Mouse (Mus musculus) T-helper 2 cell (primary cell): Measurements from ENCODE around the gene Chad.

ENCODE experiments used
- in situ Hi-C: fragments of 300-600 bp; cut with MboI, MseI; formaldehyde crosslinking; loops from one replicate; pipeline ENCODE4 v1.15.1; 2025; ENCODE audit warnings: high pct_unique_total_duplicates

The Chad gene

DNA sequence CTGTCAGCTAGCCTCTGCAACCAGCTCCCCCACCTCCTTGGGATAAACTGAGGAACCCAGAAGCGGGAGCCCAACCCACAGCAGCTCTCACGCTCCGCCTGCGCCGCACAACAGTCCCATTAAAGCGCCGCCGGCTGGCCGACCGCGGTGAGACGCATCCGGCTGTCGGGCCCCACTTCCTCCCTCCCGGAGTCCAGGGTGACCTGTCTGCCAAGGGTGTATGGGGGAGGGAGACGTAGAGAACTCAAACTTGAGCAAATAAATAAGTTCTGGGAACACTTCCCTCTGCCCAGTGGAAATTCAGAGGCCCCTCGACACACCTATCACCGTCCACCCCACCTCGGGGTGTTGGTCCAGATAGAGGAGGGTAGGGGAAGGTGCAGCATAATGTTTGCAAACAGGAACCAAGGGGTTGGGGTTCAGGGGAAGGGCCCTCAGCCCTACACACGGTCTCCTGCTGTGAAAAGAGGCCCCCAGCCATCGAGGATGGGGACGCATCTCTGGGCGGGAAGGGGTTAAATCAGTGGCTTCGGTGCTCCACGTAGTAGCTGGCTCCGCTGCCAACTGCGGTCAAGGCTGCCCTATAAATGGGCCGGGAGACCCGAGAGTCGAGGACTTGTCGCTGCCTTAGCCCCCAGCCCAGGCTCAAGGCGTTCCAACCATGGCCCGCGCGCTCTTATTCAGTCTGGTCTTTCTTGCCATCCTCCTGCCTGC lies at the start of gene Chad:
Chad (plus strand) TSS at position 611 of the 714 bp plus-strand sequence.
- in situ Hi-C loops: no loop called here

DNA sequence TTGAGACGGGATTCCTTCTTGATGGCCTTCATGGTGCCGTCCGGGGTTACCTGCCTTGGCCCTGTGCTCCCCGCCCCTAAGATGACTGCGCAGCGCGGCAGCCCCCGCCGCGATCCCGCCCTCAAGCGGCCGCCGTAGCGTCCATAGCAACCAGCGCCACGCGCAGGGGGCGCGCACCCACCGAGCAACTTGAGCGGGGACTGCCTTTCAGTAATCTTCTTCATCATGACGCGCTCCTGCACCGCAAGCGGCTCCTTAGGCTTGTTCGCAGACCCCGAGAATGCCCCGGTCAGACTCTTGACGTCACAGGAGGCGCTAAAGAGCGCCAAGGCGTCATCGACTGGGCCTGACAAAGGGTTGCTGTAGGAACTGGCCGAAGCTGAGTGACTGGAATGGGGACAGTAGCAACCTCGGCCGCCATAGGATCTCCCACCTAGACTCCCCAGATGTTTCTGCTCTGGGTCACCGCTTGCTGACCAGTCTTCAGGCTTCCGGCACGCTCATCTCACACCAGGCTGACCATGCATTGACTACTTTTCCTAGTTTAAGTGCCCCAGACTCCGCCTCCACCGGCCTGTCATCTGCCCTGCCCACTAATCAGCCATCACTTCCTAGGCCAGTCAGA lies 43.5 kb upstream of the Chad start, which contains the start of gene Mycbpap:
Mycbpap (minus strand) TSS at position 524 of the 625 bp plus-strand sequence.
- in situ Hi-C loops: no loop called here

DNA sequence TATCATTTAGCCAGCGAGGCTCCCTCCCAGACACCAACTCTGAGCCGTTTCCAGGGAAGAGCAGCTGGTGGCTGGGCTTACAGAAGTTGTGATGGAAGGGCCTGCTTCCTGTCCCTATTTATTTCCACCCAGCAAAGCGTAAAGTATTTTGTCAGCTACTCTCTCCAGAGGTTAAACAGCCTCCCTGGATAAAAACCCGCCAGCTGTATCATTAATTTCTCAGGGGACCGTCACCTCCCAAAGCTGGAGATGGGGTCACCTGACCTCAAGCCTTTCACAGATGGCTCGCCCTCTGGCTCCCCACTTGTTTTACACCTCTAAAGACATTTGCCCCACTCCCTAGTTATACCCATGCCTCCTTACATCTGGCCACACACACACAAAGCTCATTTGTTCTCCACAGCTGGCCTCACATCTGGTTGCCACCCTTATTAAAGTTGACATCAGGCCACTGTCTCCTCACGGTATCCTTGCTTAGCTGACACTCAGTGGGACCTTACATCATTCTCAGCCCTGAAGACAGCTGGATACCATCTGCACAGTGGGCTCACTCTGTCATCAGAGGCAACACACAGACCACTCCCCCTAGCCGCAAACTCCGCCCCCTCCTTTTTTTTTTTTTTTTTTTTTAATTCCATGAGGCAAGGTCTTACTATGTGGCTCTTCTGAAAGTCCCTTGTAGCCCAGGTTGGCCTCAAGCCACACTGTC lies 38.5 kb upstream of the Chad start:
- in situ Hi-C loops: no loop called here

DNA sequence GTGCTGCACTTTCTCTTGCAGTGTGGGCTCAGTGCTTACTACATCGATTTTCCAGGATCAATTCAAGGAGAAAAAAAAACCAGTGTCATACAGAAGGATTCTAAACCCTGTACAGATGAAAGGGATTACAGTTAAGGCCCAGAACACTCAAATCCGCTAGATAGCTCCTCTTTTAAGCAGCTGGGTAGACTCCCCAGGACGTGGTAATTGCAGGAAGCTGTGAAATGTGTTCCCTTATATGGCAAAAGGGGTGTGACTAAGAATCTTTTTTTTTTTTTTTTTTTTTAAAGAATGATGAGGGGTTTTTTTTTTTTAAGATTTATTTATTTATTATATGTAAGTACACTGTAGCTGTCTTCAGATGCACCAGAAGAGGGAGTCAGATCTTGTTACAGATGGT lies 36.0 kb upstream of the Chad start:
- in situ Hi-C loops: no loop called here

DNA sequence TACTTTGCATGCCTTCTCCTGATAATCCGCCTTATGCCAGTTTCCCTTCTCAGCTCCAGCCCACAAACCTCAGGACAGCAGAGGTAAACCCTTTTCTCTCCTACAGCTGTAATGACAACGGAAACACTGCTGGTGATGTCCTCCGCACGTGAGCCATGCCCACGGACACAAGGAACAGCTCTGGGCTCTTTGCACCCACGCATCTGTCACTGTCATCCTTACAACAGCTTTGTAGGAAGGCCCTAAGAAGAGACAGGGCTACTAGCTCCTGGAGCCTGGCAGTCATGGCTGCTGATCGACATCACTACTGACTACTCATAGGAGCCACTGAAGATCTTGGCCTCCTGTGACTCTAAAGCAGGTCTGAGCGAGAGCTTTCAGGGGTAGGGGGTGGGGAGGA lies 31.7 kb upstream of the Chad start:
- in situ Hi-C loops: no loop called here

DNA sequence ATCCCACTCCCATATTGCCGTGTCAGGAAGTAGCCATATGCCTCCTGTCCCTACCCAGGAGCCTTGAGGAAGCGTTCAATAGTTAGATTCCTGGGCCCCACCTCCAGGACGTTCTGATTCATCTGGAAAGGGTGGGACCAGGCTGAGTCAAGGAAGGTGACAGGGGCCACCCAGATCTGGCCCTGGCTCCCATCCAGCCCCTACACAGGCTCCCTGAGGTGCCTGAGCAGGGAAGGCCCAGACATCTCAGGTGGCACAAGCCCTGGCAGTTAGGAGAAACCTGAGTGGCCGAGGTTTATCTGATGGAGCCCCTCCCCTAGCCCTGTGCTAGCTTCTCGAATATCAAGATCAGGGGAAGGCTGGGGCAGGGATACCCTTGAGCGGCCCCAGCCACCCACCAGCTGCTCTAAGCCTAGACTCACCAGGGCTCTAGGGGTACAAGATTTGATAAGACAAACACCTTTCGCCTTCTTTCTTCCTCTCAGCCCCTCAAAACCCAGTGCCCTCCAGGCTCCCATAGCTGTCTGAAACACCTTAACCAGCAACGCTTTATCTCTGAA lies 26.0 kb upstream of the Chad start:
- in situ Hi-C loops: no loop called here

DNA sequence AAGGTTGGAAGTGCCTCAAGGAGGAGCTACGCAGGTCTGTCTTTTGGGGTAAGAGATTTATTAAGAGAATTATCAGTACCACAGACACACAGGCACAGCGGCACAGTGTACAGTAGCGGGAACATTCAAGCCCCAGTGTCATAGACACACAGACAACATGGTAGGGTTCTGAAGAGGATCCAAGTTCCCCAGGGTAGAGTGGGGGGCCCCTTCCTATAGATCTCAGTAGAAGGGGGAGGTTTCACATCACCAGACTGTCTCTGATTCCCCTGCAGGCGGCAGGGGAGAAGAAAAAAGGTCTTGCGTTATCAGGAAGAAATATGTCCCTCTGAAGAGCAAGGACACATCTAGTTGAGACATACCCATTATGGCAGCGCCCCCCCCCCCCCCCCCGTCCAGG lies 25.1 kb upstream of the Chad start:
- in situ Hi-C loops: no loop called here

DNA sequence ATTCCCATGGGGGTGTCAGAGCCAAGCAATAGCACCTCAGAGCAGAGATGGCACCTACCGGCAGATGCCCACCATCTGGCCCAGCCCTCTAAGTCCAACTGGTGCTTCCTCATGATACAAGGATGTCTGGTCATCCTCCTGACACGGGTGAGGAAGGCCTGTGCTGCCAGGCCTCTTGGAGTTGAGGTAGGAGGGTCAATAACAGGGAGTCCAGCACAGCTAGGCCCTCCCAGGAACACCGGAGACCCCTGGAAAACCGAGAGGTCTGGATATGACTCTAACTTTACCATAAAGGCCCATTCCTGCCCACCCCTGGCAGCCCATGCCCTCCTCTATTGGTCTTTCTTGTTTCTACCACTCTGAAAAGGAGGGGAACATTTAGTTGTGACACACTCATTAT lies 22.4 kb upstream of the Chad start:
- in situ Hi-C loops: no loop called here

DNA sequence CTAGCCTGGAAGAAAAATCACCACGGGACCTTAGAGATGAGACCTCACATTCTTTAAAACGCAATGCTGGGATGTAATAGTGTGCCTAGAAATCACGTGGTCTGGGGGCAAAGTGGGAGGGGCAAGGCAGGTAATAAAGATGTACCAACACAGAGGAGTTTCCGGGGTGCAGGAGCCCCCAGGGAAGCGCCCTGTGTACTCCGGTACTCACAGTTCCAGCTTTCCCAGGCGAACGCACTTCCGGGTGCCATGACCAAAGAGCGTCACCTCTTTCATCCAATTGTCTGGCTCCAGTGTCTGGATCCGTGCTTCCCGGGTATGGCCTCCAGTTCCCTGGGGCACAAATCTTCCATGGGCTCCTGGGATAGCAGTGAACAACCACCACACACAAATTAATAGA lies 21.5 kb upstream of the Chad start:
- in situ Hi-C loops: no loop called here

DNA sequence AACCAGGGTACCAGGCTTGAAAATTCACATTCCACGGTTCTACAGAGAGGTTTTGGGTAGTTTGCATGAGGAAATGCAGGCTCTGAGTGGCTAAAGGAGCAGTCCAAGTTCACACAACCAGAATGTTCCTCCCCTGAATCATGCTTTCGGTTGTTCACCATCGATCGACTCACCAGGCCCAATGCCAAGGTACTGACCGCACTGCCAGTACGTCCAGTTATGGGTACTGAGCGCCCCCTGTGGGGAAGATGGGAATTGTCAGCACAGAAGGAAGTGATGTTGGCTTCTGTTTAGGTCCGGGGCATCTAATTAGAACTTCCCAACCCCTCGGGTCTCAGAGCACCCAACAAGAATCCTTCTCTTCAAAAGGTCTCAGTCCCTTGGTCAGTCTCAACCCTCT lies 20.9 kb upstream of the Chad start:
- in situ Hi-C loops: no loop called here

DNA sequence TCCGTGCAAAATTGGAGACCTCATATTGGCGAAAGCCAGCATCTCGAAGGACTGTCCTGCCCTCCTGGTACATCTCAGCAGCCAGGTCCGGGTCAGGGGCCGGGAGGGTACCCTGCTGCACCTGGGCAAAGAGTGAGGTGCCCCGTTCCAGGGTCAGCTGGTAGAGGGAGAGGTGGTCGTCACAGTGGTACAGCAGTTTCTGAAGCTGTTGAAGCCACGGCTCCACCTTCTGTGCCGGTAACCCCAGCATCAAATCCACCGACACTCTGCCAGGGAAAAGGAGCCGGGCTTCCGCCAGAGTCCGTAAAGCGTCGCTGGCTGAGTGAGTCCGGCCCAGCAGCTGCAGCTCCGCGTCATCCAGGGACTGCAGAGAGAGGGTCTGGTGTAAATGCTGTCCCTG lies 20.4 kb upstream of the Chad start:
- in situ Hi-C loops: no loop called here

DNA sequence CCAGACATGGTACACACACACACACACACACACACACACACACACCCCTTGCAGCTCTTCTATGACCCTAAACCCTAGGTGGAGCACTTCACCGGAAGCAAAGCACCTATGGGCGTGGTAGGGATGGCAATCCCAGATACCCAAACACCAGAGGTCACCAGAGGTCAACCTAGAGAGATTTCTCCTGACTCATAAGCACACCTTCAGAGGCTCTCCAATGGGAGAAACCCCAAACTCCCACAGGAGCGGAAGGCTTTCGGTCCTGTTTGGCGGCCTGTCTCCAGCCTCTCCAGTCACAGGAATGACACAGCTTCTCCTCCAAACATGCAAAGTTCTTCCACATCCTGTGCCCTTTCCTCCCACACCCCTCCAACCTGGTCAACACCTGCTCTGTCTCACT lies 18.5 kb upstream of the Chad start:
- in situ Hi-C loops: no loop called here

DNA sequence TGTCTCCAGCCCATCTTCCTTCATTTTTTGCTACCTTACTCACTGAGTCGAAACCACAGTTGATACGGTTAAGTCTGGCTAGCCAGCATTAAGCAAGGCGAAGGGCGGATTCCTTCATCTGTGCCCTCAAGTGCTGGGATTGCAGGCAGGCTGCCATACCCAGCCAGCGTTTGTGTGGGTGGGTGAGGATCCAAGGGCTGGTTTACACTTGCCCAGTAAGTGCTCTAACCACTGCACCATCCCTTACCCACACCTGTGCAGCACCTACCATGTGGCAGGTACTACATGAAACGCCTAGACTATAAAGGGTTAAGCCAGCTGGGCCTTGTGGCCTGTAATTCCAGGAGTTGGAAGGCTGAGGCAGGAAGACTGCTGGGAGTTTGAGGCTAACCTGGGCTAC lies 17.6 kb upstream of the Chad start:
- in situ Hi-C loops: no loop called here

DNA sequence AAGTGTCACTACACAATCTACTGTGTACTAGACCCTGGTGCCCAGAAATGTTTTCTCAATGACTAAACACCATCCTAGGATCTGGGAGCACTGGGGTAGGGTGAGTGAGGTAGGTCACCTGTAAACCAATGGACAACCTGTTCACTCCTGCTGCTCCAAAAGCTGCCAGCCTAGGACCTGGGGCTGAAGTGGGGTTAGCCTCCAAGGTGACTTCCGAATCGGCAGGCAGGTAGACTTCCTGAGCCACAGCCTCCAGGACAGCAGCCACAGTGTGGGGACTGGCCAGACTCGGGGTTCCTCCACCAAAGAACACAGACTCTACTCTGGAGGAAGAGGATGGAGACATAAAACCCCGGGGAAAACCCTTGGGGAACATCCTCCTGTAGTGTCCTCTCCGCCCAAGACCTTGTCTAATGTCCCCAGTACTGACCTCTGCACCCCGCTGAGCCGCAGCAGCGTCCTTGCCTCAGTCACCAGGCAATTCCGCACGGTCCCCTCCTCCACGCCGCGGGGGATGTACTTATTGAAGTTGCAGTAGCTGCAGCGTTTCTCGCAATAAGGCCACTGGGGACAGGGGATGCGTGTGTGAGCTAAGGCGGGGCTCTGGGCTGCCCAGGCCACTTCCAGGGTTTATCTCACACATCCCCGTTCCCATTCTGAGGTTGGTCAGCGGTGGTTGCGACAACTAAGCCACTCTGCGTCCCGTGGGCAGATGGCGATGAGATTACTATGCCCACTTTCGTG lies 16.6 kb upstream of the Chad start:
- in situ Hi-C loops: no loop called here

DNA sequence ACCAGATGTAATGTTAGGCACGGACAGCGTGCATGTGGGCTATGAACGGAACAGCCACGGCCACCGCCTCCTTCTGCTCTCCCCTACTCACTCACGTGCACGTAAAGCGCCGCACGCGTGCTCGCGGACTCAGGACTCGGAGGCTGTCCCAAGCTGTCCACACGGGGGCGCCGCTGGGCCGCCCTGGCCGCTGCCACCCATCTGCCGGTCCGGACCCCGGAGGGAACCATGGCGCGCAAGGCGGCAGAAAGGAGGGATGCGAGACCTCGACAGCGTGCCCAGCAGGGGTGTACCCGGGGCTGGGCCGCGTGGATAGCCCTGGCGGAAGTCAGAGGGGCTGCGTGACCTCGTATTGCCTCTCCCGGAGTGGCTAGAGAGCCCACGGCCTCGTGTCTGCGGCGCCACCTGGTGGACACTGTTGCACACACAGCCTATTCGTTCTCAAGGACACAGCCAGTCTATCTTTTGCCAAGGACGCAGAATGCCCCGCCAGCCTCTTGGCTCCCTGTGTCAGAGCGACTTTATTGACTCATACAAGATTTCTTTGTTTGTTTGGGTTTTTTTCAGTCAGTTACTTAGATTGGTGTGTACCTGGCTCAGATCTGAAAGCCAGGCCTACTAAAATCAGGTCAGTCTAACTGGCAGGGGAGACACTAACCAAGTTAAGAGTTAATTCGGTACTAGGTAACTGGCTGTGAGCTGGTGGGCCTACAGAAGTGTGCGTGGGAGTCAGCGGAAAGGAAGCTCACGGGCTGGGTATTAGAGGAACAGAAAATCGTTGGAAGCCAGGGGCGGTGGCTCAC lies 15.8 kb upstream of the Chad start, which contains the start of gene Rsad1:
Rsad1 (minus strand) TSS at position 368 of the 803 bp plus-strand sequence.
- in situ Hi-C loops: no loop called here

DNA sequence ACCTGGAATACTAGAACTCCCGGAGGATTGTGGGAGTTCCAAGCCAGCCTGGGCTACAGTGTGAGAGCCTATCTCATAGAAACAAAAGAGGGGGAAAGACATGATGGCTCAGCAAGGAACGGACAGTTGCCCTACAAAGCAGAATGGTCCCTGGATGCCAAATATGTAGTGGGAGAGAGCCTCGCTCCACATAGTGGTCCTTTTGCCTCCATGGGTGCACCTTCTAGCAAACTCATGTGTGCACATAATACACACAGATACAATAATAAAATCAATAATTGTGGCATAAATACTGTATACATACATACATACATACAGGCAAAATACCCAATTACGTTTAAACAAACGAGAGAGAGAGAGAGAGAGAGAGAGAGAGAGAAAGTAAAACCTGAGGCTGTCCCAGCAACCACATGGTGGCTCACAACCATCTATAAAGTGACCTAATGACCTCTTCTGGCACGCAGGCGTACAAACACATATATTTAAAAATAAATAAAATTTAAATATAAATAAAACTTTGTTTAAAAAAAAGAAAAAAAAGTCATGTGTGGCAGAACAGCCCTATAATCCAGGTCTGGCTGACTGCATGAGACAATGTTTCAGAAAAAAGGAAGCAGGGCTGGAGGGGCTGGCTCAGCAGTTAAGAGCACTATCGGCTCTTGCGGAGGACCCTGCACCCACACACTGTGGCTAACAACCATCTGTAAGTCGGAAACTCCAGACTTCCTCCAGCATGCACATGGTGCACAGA lies 15.0 kb upstream of the Chad start:
- in situ Hi-C loops: no loop called here

DNA sequence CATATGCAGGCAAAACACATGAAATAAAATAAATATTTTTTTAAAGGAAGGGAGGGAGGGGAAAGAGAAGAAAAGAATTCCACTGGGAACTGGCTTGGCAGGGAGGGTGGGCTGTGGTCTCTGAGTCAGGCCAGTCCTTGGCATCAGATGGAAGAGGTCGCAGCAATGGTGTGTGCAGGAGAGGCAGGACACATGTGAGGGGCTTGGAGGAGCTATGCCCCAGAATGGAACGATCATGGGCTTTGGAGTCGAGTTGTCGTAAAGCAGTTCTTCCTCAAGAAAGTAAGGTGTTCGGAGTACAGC lies 14.5 kb upstream of the Chad start:
- in situ Hi-C loops: no loop called here

DNA sequence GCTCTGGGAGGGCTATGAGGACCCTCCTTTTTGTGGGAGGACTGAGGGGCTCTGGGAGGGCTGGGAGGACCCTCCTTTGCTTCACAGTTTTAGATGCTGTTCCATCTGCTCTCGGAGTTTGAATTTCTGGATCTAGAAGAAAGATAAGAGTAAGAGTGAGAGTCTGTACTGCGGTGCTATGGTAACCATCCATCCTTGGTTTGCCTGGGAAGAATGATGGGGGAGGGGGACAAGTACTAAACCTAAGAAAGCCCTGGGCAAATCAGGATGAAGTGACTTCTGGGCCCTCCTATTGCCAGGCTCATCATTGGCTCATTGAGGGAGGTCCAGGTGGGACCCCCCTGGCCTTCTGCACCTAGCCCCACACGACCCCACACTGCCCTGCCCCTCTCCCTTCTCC lies 6.6 kb upstream of the Chad start:
- in situ Hi-C loops: no loop called here

DNA sequence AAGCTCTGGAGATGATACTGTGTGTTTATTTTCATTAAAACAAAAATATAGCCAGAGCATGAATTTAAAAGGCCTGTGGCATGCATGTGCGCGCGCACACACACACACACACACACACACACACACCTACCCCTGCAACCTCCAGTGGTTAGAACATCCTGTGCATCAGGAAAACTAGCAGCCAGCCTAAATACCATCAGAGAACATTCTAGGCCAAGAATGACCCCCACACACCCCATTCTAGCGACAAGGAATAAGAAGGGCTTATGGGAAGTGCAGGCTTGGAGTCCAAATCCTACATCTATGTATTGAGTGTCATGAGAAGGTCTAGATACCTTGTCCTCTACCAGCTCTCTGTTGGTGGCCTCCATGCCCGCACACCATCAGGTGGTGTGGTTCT lies 1.5 kb upstream of the Chad start:
- in situ Hi-C loops: no loop called here

DNA sequence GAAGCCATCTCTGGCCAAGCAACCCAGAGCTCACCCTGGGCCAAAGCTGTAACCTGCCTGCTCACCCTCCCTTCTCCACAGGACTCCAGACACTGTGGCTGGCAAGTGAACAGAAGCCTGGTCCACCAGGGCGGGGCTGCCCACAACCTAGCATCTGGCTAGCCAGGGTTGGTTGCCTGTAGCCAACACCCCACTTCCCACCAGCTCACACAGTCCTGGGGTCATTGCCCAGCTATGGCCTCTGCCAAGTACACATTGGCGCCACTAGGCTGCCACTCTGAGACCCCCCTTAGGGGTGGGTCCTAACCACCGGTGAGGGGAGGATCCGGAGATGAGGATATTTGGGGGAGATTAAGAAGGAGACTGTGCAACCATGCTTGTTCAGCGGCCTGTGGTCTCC lies 1.0 kb upstream of the Chad start:
- in situ Hi-C loops: no loop called here

DNA sequence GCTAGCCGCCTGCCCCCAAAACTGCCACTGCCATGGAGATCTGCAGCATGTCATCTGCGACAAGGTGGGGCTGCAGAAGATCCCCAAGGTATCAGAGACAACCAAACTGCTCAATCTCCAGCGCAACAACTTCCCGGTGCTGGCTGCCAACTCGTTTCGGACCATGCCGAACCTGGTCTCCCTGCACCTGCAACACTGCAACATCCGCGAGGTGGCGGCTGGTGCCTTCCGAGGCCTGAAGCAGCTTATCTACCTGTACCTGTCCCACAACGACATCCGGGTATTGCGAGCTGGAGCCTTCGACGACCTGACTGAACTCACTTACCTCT lies 268 bp downstream of the Chad start:
- in situ Hi-C loops: no loop called here
